Mouse (Mus musculus) liver, embryonic 12.5 days (tissue): ENCODE data around the gene Cep55. TPM values are rescaled to one million over a fixed set of nuclear protein-coding genes. Genes with fewer than 3 reads are reported as not detected.
A peak's percentile ranks its signal among the peaks of the same experiment; 100 is the strongest.

Experiments used
- ATAC-seq: fragments of 200-750 bp; cut with Nextera tagmentation; 2 replicates; pipeline ENCODE4 v1.8.0; 2017; ENCODE audit warnings: moderate number of reproducible peaks, mild to moderate bottlenecking, moderate library complexity
- H3K27ac ChIP-seq: fragments of 300-500 bp; sonication (generic); 2 replicates; pipeline ENCODE4 v1.5.1; 2016; ENCODE audit warnings: mild to moderate bottlenecking
- H3K27me3 ChIP-seq: fragments of 300-500 bp; sonication (generic); replicated peaks from 2 replicates; pipeline ENCODE4 v1.6.1; 2016; ENCODE audit warnings: mild to moderate bottlenecking, moderate library complexity
- H3K36me3 ChIP-seq: fragments of 300-500 bp; sonication (generic); 2 replicates; pipeline ENCODE4 v1.6.1; 2016; ENCODE audit warnings: mild to moderate bottlenecking, moderate library complexity
- H3K4me1 ChIP-seq: fragments of 300-500 bp; sonication (generic); 2 replicates; pipeline ENCODE4 v1.6.1; 2016
- H3K4me2 ChIP-seq: fragments of 300-500 bp; sonication (generic); 2 replicates; pipeline ENCODE4 v1.6.1; 2016; ENCODE audit warnings: mild to moderate bottlenecking, moderate library complexity
- H3K4me3 ChIP-seq: fragments of 300-500 bp; sonication (generic); 2 replicates; pipeline ENCODE4 v1.5.1; 2016; ENCODE audit warnings: mild to moderate bottlenecking, moderate library complexity
- H3K9ac ChIP-seq: fragments of 300-500 bp; sonication (generic); 2 replicates; pipeline ENCODE4 v1.6.1; 2016; ENCODE audit warnings: mild to moderate bottlenecking, moderate library complexity
- H3K9me3 ChIP-seq: fragments of 300-500 bp; sonication (generic); replicated peaks from 2 replicates; pipeline ENCODE4 v1.6.1; 2016; ENCODE audit warnings: mild to moderate bottlenecking, moderate library complexity
- WGBS: fragments of 180-500 bp; shearing (Covaris S2); methylation state at CpG from one replicate; pipeline ENCODE4 v1.1.7; 2016; ENCODE audit not compliant: insufficient replicate concordance; 5-methylcytosine and 5-hydroxymethylcytosine counted together
- polyA plus RNA-seq: library from polyadenylated mRNA; unstranded; fragments of >200 nt; fragmentation: Nextera tagmentation; extraction: Ambion mirVana; gene quantifications from 2 replicates; pipeline ENCODE4 v1.2.1, GENCODE M21; 2016

Gene Cep55
- polyA plus RNA-seq, 1 experiment from 2014 or later: 9.6 TPM

- Histone ChIP-seq H3K4me1 (no peaks in the 10 kb centered on the region), H3K27ac (no peak overlapping the region), H3K36me3 (no peaks in the 10 kb centered on the region), H3K4me3 (no peak overlapping the region), H3K9me3 (no peaks in the 10 kb centered on the region), H3K4me2 (no peak overlapping the region), H3K9ac (no peak overlapping the region), H3K27me3 (no peaks in the 10 kb centered on the region)
- 48% methylated on average over 5 of the region's 5 CpGs for WGBS
- ATAC-seq: no peak
Observed at GRCm38 (mm10) chr19:38082931-38083525, 28.2 kb downstream of the Cep55 start.

- no peaks in the 10 kb centered on the region for H3K36me3 ChIP-seq
- H3K4me1 ChIP-seq: no peaks in the 10 kb centered on the region
- whole genome bisulfite sequencing: 66% methylated on average over 4 of the region's 4 CpGs
- H3K27ac ChIP-seq: no peak overlapping the region
- no peak overlapping the region for H3K4me2 ChIP-seq
- no peaks in the 10 kb centered on the region for H3K9me3 ChIP-seq
- H3K9ac ChIP-seq: no peak overlapping the region
- H3K4me3 ChIP-seq: no peak overlapping the region
- no peaks in the 10 kb centered on the region for H3K27me3 ChIP-seq
- no peak for ATAC-seq
Observed at GRCm38 (mm10) chr19:38085841-38086240, 31.0 kb downstream of the Cep55 start.

DNA sequence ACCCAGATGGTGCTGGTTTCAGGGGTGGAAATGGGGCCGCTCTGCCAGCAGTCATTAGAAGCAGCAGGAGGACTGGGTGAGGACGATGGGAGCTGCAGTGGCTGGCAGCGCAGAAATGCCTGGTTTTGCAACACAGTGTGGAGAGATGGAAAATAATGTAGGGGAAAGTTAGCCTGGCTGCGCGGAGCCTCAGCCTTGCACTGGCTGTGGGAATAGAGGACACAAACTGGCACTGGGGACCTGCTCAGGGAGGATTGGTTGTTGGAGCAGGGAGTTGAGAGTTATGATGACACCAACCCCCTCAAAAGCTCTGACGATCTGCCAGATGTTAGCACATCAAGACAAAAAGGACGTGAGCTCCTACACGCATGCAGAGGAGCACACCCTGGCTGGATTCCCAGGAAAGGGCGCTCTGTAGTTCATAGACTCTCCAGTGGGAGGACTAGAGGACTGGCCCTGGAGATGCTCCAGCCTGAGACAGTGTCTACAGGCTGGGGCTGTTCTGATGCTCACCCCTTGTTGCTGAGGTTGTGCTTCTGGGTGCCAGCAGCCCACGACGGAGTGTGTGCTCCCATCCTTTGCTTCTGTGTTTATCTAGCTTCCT is 32.2 kb downstream of the Cep55 start:
- Histone ChIP-seq H3K27me3 (no peaks in the 10 kb centered on the region), H3K36me3 (no peaks in the 10 kb centered on the region), H3K9ac (no peak overlapping the region), H3K4me2 (no peak overlapping the region), H3K4me1 (no peaks in the 10 kb centered on the region), H3K27ac (no peak overlapping the region), H3K9me3 (no peaks in the 10 kb centered on the region), H3K4me3 (no peak overlapping the region)
- WGBS: 42% methylated on average over 11 of the region's 11 CpGs
- ATAC-seq: no peak

DNA sequence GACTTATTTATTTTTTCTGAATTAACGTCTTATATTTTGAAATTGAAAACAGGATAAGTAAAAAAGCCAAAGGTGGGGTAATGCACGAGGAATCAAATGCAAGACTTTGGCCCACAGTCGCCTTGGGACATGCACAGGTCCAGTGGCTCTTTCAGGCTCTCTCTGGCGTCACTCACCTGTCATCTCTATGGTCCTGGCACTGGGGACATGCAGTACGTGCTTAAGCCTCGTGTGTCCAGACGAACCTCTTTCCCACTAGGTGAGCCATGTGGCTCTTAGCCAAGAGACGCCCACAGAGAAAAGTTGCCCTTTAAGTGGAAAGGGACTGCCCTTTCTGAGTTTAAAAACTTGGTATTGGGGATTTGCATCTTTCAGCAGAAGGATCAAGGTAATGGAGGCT is 34.5 kb downstream of the Cep55 start:
- Histone ChIP-seq H3K36me3 (no peaks in the 10 kb centered on the region), H3K4me3 (no peak overlapping the region), H3K4me2 (no peak overlapping the region), H3K27ac (no peak overlapping the region), H3K4me1 (no peaks in the 10 kb centered on the region), H3K9me3 (no peaks in the 10 kb centered on the region), H3K27me3 (peaks cover 6% of the 10 kb centered on the region; the same call in 1 of the 2 replicates), H3K9ac (no peak overlapping the region)
- no peak for ATAC-seq
- WGBS: 71% methylated on average over 8 of the region's 8 CpGs

DNA sequence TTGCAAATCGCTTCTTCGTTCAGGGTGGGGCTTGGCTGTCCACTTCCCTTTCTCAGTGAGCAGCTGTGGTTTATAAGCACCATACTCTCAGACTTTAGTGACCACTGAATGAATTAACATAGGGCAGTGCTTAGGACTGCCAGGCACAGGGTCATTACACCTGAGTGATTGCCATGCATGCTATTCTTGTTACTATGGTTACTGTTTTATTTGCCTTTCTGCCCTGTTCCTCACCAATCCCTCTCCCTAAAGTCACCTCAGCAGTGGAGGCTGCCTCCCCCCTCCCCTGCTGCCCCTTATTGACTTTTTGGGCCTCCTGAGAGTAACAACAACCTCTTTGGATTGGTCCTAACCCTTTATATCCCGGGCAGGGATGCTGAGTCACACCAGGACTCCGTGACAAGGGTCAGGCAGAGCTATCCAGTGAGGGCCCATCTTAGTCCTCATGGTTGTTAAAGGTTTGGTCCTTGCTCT is 36.7 kb downstream of the Cep55 start:
- peaks cover 28% of the 10 kb centered on the region for H3K27me3 ChIP-seq
- no peaks in the 10 kb centered on the region for H3K36me3 ChIP-seq
- no peak for ATAC-seq
- no peak overlapping the region for H3K4me2 ChIP-seq
- H3K4me3 ChIP-seq: no peak overlapping the region
- 0 out of 2 replicates have a peak, but pooled peaks cover 2% of the 10 kb centered on the region for H3K4me1 ChIP-seq
- H3K27ac ChIP-seq: no peak overlapping the region
- 40% methylated on average over 4 of the region's 4 CpGs for WGBS
- no peaks in the 10 kb centered on the region for H3K9me3 ChIP-seq
- no peak overlapping the region for H3K9ac ChIP-seq

DNA sequence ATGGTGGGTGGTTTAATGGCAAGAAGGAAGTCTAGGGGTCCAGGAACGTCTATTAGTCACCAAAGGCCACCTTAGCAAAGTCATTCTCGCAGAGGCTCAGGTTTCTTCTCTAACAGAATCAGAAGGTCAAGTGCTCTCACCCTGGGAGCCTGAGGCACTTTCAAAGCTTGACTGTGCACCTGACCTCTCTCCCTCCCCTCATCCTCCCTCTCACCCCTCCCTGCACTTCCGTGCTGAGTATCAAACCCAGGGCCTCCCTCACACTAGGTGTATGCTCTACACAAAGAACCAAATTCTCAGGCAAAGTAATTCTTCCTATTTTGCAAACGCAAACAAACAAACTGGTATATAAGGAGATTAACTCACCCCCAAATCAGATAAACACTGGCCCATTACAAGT is 41.4 kb downstream of the Cep55 start:
- 11% methylated on average over 4 of the region's 4 CpGs for WGBS
- no peak overlapping the region for H3K9ac ChIP-seq
- no peak overlapping the region for H3K4me3 ChIP-seq
- H3K27me3 ChIP-seq: peaks cover 66% of the 10 kb centered on the region
- H3K9me3 ChIP-seq: no peaks in the 10 kb centered on the region
- H3K4me2 ChIP-seq: no peak overlapping the region
- ATAC-seq: no peak
- no peaks in the 10 kb centered on the region for H3K36me3 ChIP-seq
- 0 out of 2 replicates have a peak, but pooled peaks cover 5% of the 10 kb centered on the region for H3K4me1 ChIP-seq
- H3K27ac ChIP-seq: no peak overlapping the region

DNA sequence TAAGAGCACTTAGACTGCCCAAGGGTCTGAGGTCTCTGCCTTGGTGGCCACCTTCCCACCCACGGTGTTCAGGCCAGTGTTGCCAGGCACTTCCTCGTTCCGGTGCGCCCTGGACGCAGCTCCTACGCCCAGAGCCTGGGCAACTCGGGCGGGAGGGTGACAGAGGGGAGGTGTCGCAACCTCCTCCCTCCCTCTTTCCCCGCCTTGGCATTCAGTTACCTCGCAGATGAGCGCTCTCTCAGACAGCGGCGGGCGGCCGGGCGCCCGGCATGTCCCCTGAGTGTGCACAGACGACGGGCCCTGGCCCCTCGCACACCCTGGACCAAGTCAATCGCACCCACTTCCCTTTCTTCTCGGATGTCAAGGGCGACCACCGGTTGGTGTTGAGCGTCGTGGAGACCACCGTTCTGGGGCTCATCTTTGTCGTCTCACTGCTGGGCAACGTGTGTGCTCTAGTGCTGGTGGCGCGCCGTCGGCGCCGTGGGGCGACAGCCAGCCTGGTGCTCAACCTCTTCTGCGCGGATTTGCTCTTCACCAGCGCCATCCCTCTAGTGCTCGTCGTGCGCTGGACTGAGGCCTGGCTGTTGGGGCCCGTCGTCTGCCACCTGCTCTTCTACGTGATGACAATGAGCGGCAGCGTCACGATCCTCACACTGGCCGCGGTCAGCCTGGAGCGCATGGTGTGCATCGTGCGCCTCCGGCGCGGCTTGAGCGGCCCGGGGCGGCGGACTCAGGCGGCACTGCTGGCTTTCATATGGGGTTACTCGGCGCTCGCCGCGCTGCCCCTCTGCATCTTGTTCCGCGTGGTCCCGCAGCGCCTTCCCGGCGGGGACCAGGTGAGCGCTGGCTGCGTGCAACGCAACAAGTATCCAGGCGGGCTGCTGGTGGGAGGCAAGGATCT is 42.3 kb downstream of the Cep55 start, which contains the start of gene Ffar4:
Gene Ffar4, plus strand, starts transcription at position 214 of the 901 bp plus-strand sequence.
- H3K9me3 ChIP-seq: no peaks in the 10 kb centered on the region
- H3K9ac ChIP-seq: no peak within 1 kb of the TSS
- H3K4me2 ChIP-seq: peak within 1 kb of the TSS; percentile 54
- peaks cover 66% of the 10 kb centered on the region for H3K27me3 ChIP-seq
- no peaks in the 10 kb centered on the region for H3K36me3 ChIP-seq
- 3% methylated on average over 77 of the region's 77 CpGs for WGBS
- H3K4me3 ChIP-seq: peak within 1 kb of the TSS; percentile 29
- H3K4me1 ChIP-seq: 0 out of 2 replicates have a peak, but pooled peaks cover 5% of the 10 kb centered on the region
- peak; percentile 30; the same call in 1 of the 2 replicates for ATAC-seq
- H3K27ac ChIP-seq: no peak within 1 kb of the TSS

GRCm38 (mm10) chr19:38107871-38108270 is 53.1 kb downstream of the Cep55 start:
- H3K9ac ChIP-seq: no peak overlapping the region
- 0 out of 2 replicates have a peak, but pooled peaks cover 7% of the 10 kb centered on the region for H3K27me3 ChIP-seq
- no peak overlapping the region for H3K4me2 ChIP-seq
- H3K36me3 ChIP-seq: no peaks in the 10 kb centered on the region
- no peaks in the 10 kb centered on the region for H3K4me1 ChIP-seq
- no peaks in the 10 kb centered on the region for H3K9me3 ChIP-seq
- ATAC-seq: no peak
- WGBS: 72% methylated on average over 4 of the region's 4 CpGs
- H3K27ac ChIP-seq: no peak overlapping the region
- H3K4me3 ChIP-seq: no peak overlapping the region

GRCm38 (mm10) chr19:38109506-38110242 is 54.9 kb downstream of the Cep55 start:
- Histone ChIP-seq H3K27ac (no peak overlapping the region), H3K4me2 (no peak overlapping the region), H3K9me3 (no peaks in the 10 kb centered on the region), H3K4me1 (no peaks in the 10 kb centered on the region), H3K9ac (no peak overlapping the region), H3K36me3 (no peaks in the 10 kb centered on the region), H3K4me3 (no peak overlapping the region), H3K27me3 (0 out of 2 replicates have a peak, but pooled peaks cover 7% of the 10 kb centered on the region)
- ATAC-seq: no peak
- 77% methylated on average over 15 of the region's 15 CpGs for WGBS

DNA sequence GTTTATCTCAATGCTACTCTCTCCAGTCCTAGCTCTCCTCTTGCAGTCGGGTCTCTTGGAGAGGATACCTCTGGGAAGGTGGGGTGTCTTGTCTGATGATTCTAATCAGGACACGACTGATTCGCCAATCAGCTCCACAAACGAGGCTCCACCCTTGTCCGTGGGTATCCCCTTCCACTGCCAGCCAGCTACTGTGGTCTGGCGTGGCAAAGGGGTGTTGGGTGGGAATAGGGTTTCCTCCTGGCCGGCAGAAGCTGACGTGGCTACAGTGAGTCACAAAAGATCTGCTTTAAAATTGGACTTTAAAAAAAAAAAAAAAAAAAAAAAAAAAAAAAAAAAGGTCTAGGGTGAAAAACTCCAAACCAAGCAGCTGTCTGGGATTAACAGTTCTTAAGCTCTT is 56.2 kb downstream of the Cep55 start:
- 58% methylated on average over 8 of the region's 8 CpGs for WGBS

DNA sequence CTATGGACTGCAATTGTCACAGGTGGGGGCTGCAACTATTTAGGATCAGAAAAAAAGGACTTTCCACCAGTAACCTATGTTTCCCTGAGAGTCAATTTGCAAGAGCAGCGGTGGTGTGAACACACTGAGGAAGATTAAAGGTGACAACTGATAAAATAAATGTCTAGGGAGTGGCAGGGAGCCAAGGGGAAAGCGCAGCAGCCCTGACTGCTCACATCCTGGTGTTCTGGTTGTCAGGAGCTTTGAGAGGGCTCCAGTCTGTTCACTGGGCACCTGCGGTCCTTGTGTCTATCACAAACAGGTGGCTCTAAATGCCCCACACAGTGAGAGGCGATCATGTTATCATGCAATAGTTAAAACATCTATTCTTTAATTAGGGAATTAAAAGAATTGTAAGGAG is 57.8 kb downstream of the Cep55 start:
- ATAC-seq: no peak
- H3K27ac ChIP-seq: no peak overlapping the region
- H3K4me1 ChIP-seq: no peaks in the 10 kb centered on the region
- no peaks in the 10 kb centered on the region for H3K27me3 ChIP-seq
- H3K4me3 ChIP-seq: no peak overlapping the region
- no peak overlapping the region for H3K4me2 ChIP-seq
- no peaks in the 10 kb centered on the region for H3K9me3 ChIP-seq
- WGBS: 39% methylated on average over 4 of the region's 4 CpGs
- H3K36me3 ChIP-seq: no peaks in the 10 kb centered on the region
- H3K9ac ChIP-seq: no peak overlapping the region

More for the DNA sequence above, 56.2 kb downstream of the Cep55 start:
- Histone ChIP-seq H3K4me2 (no peak overlapping the region), H3K27me3 (no peaks in the 10 kb centered on the region), H3K4me1 (no peaks in the 10 kb centered on the region), H3K9ac (no peak overlapping the region), H3K27ac (no peak overlapping the region), H3K4me3 (no peak overlapping the region), H3K9me3 (no peaks in the 10 kb centered on the region), H3K36me3 (no peaks in the 10 kb centered on the region)
- ATAC-seq: no peak
